In genomic region chr2:56119368-56119767, GRCm38 (mm10) we compare ENCODE assay signal across 8 mouse cellular contexts.
DNase-seq lines count a peak whose midpoint lies in the region; ATAC-seq and TF ChIP-seq lines count a peak whose summit lies in the region.

No protein-coding gene starts in this region.

- H3K27ac ChIP-seq in heart, adult 2 months: no peak overlapping the region
- H3K27ac ChIP-seq in forebrain, postnatal 0 days (ENCODE audit: low read depth, low read length): no peak overlapping the region

- no peaks in the 10 kb centered on the region for H3K4me1 ChIP-seq in heart, adult 2 months (ENCODE audit: control insufficient read depth, insufficient read depth, low read length)
- no peaks in the 10 kb centered on the region for H3K4me1 ChIP-seq in forebrain, postnatal 0 days (ENCODE audit: insufficient read depth)

- H3K4me3 ChIP-seq in heart, adult 2 months: no peak overlapping the region
- no peak overlapping the region for H3K4me3 ChIP-seq in forebrain, postnatal 0 days (ENCODE audit: low read depth, low read length)

- 0 out of 2 replicates have a peak overlapping the region, but pooled peaks have one; percentile 5 for H3K4me2 ChIP-seq in forebrain, postnatal 0 days (ENCODE audit: low read depth)

- TF ChIP-seq CTCF in heart, adult 2 months (IDR thresholded peaks at IDR 0.05): peak; percentile 57
- peak; percentile 68 for TF ChIP-seq CTCF in forebrain, postnatal 0 days (IDR thresholded peaks at IDR 0.05; ENCODE audit: low read depth)

- H3K36me3 ChIP-seq in heart, adult 2 months (ENCODE audit: control insufficient read depth, insufficient read depth, low read length): no peaks in the 10 kb centered on the region
- H3K36me3 ChIP-seq in forebrain, postnatal 0 days (ENCODE audit: insufficient read depth): no peaks in the 10 kb centered on the region

- no peaks in the 10 kb centered on the region for H3K9me3 ChIP-seq in forebrain, postnatal 0 days (ENCODE audit: low read length)

- no peaks in the 10 kb centered on the region for H3K79me2 ChIP-seq in heart, adult 2 months (replicated peaks; ENCODE audit: control insufficient read depth, insufficient read depth, low read length)

- peak; percentile 61 for ATAC-seq in forebrain, postnatal 0 days

- WGBS in heart, adult 2 months: 34% methylated on average over 6 of the region's 6 CpGs
- 14% methylated on average over 6 of the region's 6 CpGs for WGBS in forebrain, postnatal 0 days

- intact Hi-C loops in heart, adult 2 months (cut with DNase I): loop anchor here (10.0 kb wide), 2 partner anchors 1255 to 1715 kb away; no protein-coding TSS in a partner anchor

- no peaks in the 10 kb centered on the region for H3K27me3 ChIP-seq in heart, adult 2 months (ENCODE audit: control insufficient read depth, insufficient read depth, low read length)
- no peaks in the 10 kb centered on the region for H3K27me3 ChIP-seq in forebrain, postnatal 0 days (ENCODE audit: insufficient read depth, low read length)

- H3K9ac ChIP-seq in heart, adult 2 months (ENCODE audit: low read depth, low read length): no peak overlapping the region
- no peak overlapping the region for H3K9ac ChIP-seq in forebrain, postnatal 0 days

- TF ChIP-seq EP300 in heart, adult 2 months (IDR thresholded peaks at IDR 0.05; ENCODE audit: insufficient read depth, low read depth, low read length): no peak

- DNase-seq in heart, adult 2 months: no peak
- DNase-seq in heart, adult 9 months (ENCODE audit: low spot score in 2 of 2): no peak
- DNase-seq in 3134 (ENCODE audit: extremely low read depth, insufficient read length, low spot score) (peak; percentile 47), liver (no peak)
- DNase-seq in brain, adult 2 months (ENCODE audit: low read depth, low spot score): peak; percentile 77
- DNase-seq in forebrain, postnatal 0 days: peak; percentile 82
- peak; percentile 4 for DNase-seq in naive thymus-derived CD4-positive, alpha-beta T cell, adult 2 months (ENCODE audit: low read depth)
- DNase-seq in B cell, adult 2 months: no peak

- TF ChIP-seq POLR2A in heart, adult 2 months (IDR thresholded peaks at IDR 0.05; ENCODE audit: insufficient read depth, low read depth, low read length): no peak

Comparison
In these comparisons a context has a peak if more than half of its experiments do, and no peak if none do; other contexts are left out.
1. DNase-seq: peak in 3134 (single experiment), brain, adult 2 months (single experiment), forebrain, postnatal 0 days (single experiment) and naive thymus-derived CD4-positive, alpha-beta T cell, adult 2 months (single experiment); none in heart, adult 2 months (0 of 2), heart, adult 9 months (0 of 2), B cell, adult 2 months (0 of 2) and liver (single experiment).